Mouse (Mus musculus): ENCODE measurements around the gene Ifngr1. TPM values are rescaled to one million over a fixed set of nuclear protein-coding genes. Genes with fewer than 3 reads are reported as not detected.

Gene Ifngr1
- polyA plus RNA-seq (2017; shearing (Covaris generic)) = 583 TPM

DNA sequence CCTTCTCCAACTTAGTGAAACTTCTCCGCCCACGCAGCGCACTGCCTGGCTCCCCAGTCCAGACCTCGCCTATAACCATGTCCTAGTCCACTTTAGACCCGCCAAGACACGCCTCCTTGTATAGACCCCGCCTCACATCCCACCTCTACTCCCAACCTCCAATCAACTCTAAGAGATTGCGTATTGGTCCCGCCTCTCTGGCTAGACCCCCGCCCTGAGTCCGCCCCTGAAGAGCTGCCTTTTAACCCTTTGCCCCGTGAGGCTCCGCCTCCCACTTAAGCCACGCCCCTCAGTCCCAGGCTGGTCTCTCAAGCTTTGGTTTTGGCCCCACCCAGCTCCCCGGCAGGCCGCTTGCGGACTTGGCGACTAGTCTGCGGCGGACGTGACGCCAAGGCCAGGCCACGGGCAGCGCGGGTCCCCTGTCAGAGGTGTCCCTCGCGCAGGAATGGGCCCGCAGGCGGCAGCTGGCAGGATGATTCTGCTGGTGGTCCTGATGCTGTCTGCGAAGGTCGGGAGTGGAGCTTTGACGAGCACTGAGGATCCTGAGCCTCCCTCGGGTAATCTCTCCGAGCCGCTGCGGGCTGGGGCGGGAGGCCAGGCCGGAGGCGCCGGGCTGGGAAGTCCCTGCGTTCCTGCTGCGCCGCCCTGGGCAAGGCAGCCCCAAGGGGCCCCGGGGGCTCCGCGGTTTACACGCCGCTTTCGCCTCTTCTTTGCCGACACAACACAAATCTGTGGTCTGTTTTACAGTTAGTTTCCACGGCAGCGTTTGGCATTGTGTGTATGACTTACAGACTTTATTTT, at the start of gene Ifngr1:
Ifngr1 (plus strand) TSS at position 309 of the 801 bp plus-strand sequence.

GRCm38 (mm10) chr10:19621408-19622048, 29.8 kb downstream of the Ifngr1 start, which contains the start of gene Il22ra2:
Gene Il22ra2, plus strand, starts transcription at chr10:19621998.

Other genes starting within 250 kb of the Ifngr1 start
- gene Olig3, start 235.4 kb upstream of the Ifngr1 start, polyA plus RNA-seq (2017; shearing (Covaris generic)) = not detected
- not detected for gene Il22ra2, start 30.0 kb downstream of the Ifngr1 start, polyA plus RNA-seq (2017; shearing (Covaris generic))
- 0.13 TPM for gene Il20ra, start 120.6 kb downstream of the Ifngr1 start, polyA plus RNA-seq (2017; shearing (Covaris generic))

All from inflammation-experienced regulatory T-cells, adult 16 weeks (primary cell).